Mouse (Mus musculus) lung, embryonic 15.5 days (tissue): ENCODE results near the gene Ckb. TPM values are rescaled to one million over a fixed set of nuclear protein-coding genes. Genes with fewer than 3 reads are reported as not detected.
"Not testable (repeated sequence)": the region's sequence is repeated elsewhere in the genome, so short reads cannot be mapped to it uniquely, and the experiment has no call there.

ENCODE experiments used
- ATAC-seq: fragments of 200-750 bp; cut with Nextera tagmentation; 2 replicates; pipeline ENCODE4 v1.8.0; 2017; ENCODE audit warnings: moderate number of reproducible peaks, borderline replicate concordance; ENCODE audit not compliant: low FRiP score, low TSS enrichment; ENCODE audit errors: extremely low read depth
- H3K27ac ChIP-seq: fragments of 300-500 bp; sonication (generic); 2 replicates; pipeline ENCODE4 v1.5.1; 2015; ENCODE audit warnings: moderate library complexity, mild to moderate bottlenecking, inconsistent platforms
- H3K27me3 ChIP-seq: fragments of 300-500 bp; sonication (generic); 2 replicates; pipeline ENCODE4 v1.6.1; 2015; ENCODE audit warnings: inconsistent platforms
- H3K36me3 ChIP-seq: fragments of 300-500 bp; sonication (generic); 2 replicates; pipeline ENCODE4 v1.6.1; 2015; ENCODE audit warnings: inconsistent platforms
- H3K4me1 ChIP-seq: fragments of 300-500 bp; sonication (generic); 2 replicates; pipeline ENCODE4 v1.6.1; 2015; ENCODE audit warnings: inconsistent platforms
- H3K4me2 ChIP-seq: fragments of 300-500 bp; sonication (generic); 2 replicates; pipeline ENCODE4 v1.6.1; 2015; ENCODE audit warnings: inconsistent platforms, mild to moderate bottlenecking, moderate library complexity
- H3K4me3 ChIP-seq: fragments of 300-500 bp; sonication (generic); 2 replicates; pipeline ENCODE4 v1.5.1; 2015; ENCODE audit warnings: mild to moderate bottlenecking, inconsistent platforms
- H3K9ac ChIP-seq: fragments of 300-500 bp; sonication (generic); 2 replicates; pipeline ENCODE4 v1.6.1; 2015; ENCODE audit warnings: inconsistent platforms
- H3K9me3 ChIP-seq: fragments of 300-500 bp; sonication (generic); 2 replicates; pipeline ENCODE4 v1.6.1; 2016; ENCODE audit warnings: inconsistent platforms
- whole genome bisulfite sequencing: fragments of 180-500 bp; shearing (Covaris S2); methylation state at CpG from one replicate; pipeline ENCODE4 v1.1.7; 2015; 5-methylcytosine and 5-hydroxymethylcytosine counted together
- polyA plus RNA-seq: library from polyadenylated mRNA; unstranded; fragments of >200 nt; fragmentation: Nextera tagmentation; extraction: Ambion mirVana; gene quantifications from 2 replicates; pipeline ENCODE4 v1.2.1, GENCODE M21; 2015

Gene Ckb
- polyA plus RNA-seq = 252 and 268 TPM in 2 replicates

DNA sequence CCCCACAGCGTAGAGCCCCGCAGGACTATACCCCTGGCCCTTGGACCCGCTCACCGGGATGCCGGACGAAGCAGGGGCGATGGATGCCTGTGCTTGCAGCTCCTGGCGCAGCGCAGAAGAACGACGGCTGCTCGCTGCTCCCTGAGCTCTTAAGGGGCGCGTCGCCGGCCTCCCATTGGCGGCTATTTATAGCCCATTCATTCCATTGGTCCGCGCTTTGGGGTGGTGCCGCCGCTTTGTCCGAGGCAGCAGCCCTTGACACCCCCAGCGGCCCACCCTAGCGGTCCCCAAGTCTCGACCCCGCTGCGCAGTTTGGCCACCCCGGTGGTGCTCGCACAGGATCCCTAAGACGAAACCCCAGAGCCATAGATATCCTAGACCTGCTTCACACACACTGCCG, at the start of gene Ckb:
Ckb (minus strand) TSS at position 163 of the 400 bp plus-strand sequence.
- 0 out of 2 replicates have a peak within 1 kb of the TSS, but pooled peaks have one; percentile 4 for H3K27ac ChIP-seq

DNA sequence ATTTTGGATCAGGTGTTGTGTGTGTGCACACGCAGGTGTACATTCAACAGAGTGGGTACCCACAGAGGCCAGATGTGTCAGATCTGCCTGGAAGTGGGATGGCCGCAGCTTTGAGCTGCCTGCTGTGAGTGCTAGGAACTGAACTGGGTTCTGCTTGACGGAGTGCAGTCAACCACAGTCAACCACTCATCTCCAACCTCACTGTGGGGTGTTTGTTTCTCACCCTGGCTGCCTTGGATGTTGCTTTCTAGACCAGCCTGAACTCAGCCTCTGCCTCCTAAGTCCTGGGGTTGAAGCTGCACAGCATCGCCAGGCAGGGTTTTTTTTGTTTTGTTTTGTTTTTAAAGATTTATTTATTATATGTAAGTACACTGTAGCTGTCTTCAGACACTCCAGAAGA, 48.1 kb upstream of the Ckb start:
- ATAC-seq = no peak
- Histone ChIP-seq H3K27me3 (no peaks in the 10 kb centered on the region), H3K27ac (no peak overlapping the region), H3K9ac (no peak overlapping the region), H3K9me3 (no peaks in the 10 kb centered on the region), H3K4me3 (no peak overlapping the region), H3K36me3 (peaks cover 17% of the 10 kb centered on the region; the same call in 1 of the 2 replicates), H3K4me1 (no peaks in the 10 kb centered on the region), H3K4me2 (no peak overlapping the region)
- 86% methylated on average over 4 of the region's 4 CpGs for WGBS

More for the DNA sequence above, at the start of gene Ckb:
- ATAC-seq = peak; percentile 48; the same call in 1 of the 2 replicates
- H3K4me2 ChIP-seq = peak within 1 kb of the TSS; percentile 98
- peak within 1 kb of the TSS; percentile 53 for H3K4me3 ChIP-seq
- peaks cover 53% of the 10 kb centered on the region for H3K4me1 ChIP-seq
- H3K27me3 ChIP-seq = peaks cover 48% of the 10 kb centered on the region
- under 1% methylated on average over 31 of the region's 31 CpGs for WGBS
- H3K9me3 ChIP-seq = no peaks in the 10 kb centered on the region
- no peaks in the 10 kb centered on the region for H3K36me3 ChIP-seq
- peak within 1 kb of the TSS; percentile 43 for H3K9ac ChIP-seq

DNA sequence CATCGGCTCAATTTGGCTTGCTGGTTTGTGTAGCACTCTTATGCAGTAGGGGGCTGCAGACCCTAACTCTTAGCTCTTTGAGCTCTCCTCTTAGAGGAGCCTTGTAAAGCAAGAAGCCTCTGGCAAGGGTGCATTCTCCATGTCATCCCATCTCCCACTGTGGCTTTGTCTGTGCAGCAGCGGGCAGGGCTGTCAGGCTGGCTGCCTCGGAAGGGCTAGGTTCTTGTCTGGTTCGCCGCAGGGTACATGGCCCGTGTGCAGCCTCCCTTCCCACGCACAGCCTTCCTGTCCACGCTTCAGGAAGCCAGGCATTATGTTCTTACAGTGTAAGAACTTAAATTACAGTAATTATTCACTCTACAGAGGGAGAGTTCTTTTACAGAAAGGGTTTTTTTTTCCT, 46.5 kb upstream of the Ckb start:
- H3K4me2 ChIP-seq = no peak overlapping the region
- 63% methylated on average over 8 of the region's 8 CpGs for WGBS
- ATAC-seq = no peak

DNA sequence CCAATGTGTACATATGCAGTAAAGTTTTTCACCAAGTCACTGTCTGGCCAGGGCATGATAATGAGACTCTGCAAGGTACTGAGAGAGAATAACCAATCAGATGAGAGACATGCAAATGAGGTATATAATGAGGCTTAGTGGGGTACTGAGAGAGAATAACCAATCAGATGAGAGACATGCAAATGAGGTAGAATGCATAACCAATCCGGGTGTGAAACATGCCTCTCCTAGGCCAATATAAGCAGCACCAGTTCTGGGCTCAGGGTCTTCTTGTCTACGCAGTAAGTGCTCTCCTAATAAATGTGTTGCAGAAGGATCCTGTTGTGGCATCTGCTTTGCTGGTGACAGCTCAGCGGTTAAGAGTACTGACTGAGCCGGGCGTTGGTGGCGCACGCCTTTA, 44.4 kb upstream of the Ckb start:
- 94% methylated on average over 7 of the region's 7 CpGs for WGBS
- peaks cover 6% of the 10 kb centered on the region; the same call in 1 of the 2 replicates for H3K36me3 ChIP-seq
- ATAC-seq = no peak
- H3K4me3 ChIP-seq = no peak overlapping the region
- H3K27me3 ChIP-seq = no peaks in the 10 kb centered on the region
- H3K27ac ChIP-seq = no peak overlapping the region
- no peaks in the 10 kb centered on the region for H3K9me3 ChIP-seq
- H3K4me2 ChIP-seq = no peak overlapping the region
- peaks cover 19% of the 10 kb centered on the region for H3K4me1 ChIP-seq
- H3K9ac ChIP-seq = no peak overlapping the region

More for the DNA sequence above, 46.5 kb upstream of the Ckb start:
- no peak overlapping the region for H3K9ac ChIP-seq
- H3K4me1 ChIP-seq = peaks cover 13% of the 10 kb centered on the region
- H3K9me3 ChIP-seq = no peaks in the 10 kb centered on the region
- no peak overlapping the region for H3K4me3 ChIP-seq
- no peak overlapping the region for H3K27ac ChIP-seq
- H3K27me3 ChIP-seq = no peaks in the 10 kb centered on the region
- peaks cover 9% of the 10 kb centered on the region; the same call in 1 of the 2 replicates for H3K36me3 ChIP-seq

DNA sequence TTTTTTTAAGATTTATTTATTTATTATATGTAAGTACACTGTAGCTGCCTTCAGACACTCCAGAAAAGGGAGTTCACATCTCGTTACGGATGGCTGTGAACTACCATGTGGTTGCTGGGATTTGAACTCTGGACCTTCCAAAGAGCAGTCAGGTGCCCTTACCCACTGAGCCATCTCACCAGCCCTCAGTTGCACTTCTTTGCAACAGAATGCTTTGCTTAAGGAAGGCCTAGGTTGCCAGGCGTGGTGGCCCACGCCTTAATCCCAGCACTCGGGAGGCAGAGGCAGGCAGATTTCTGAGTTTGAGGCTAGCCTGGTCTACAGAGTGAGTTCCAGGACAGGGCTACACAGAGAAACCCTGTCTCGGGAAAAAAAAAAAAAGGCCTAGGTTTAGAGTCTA, 41.7 kb upstream of the Ckb start:
- ATAC-seq = not testable (repeated sequence)
- H3K36me3 ChIP-seq = peaks cover 29% of the 10 kb centered on the region

DNA sequence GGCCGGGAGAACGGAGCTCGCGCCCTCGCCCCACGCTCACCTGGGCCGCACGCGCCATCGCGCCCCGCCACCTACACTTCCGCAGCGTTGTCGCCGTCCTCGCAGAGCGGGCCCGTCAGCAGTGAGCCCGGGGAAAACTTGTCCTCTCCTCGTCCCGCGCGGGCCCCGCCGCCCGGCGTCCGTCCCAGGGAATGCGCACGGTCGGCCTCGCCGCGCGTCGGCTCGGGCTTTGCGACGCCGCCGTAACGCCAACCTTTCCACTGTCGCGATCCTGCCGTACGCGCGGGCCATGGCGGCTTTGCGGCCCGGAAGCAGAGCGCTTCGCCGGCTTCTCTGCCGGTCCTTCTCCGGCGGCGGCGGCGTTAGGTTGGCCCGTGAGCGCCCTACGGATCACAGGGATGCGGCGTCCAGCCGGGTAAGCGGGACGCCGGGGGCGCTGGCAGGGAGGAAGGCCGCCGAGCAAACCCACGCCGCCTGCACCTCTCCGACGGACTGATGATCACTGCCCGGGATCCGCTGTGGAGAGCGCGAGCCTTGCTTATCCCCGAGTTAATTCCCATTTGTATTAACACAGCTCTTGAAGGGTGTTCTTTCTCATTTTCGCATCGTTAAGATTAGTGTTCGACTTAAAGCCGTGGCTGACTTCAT, 41.0 kb upstream of the Ckb start, which contains the start of the genes Bag5 and Apopt1:
Bag5 (minus strand) TSS at position 254 of the 648 bp plus-strand sequence.
Apopt1 (plus strand) TSS at position 258 of the 648 bp plus-strand sequence.
- Histone ChIP-seq H3K27me3 (no peaks in the 10 kb centered on the region), H3K4me2 (peak within 1 kb of the TSS; percentile 65), H3K9ac (peak within 1 kb of the TSS; percentile 93), H3K36me3 (peaks cover 33% of the 10 kb centered on the region), H3K4me1 (peaks cover 25% of the 10 kb centered on the region), H3K4me3 (peak within 1 kb of the TSS; percentile 91), H3K27ac (peak within 1 kb of the TSS; percentile 75), H3K9me3 (no peaks in the 10 kb centered on the region)
- under 1% methylated on average over 85 of the region's 86 CpGs for WGBS
- ATAC-seq = peak; percentile 94

More for the DNA sequence above, 41.7 kb upstream of the Ckb start:
- H3K27me3 ChIP-seq, H3K9me3 ChIP-seq, H3K27ac ChIP-seq: not testable (repeated sequence)
- peak overlapping the region; percentile 93 for H3K9ac ChIP-seq
- WGBS = 70% methylated on average over 6 of the region's 6 CpGs
- H3K4me3 ChIP-seq = peak overlapping the region; percentile 91
- peak overlapping the region; percentile 65 for H3K4me2 ChIP-seq
- peaks cover 25% of the 10 kb centered on the region for H3K4me1 ChIP-seq

DNA sequence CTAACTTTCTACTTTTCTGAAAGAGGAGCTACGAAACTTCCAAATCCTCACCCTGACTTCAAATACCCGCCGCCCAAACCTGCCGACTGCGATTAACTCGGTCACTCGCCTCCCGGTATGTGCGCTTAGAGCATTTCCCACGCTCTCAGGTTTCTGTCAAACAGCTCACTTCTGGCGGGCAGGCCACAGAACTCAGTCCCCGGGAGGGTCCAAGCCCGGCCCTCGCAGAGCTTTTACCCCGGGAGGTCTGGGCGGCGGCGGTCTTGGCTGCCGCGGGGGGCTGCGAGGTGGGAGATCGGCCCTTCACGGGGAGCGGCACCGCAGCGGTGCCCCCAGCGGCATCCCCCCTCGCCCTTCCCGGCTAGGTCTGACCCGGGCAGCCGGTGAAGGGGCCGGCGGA, 40.3 kb upstream of the Ckb start:
- peaks cover 39% of the 10 kb centered on the region for H3K36me3 ChIP-seq
- no peaks in the 10 kb centered on the region for H3K27me3 ChIP-seq
- peak overlapping the region; percentile 91 for H3K4me3 ChIP-seq
- peak overlapping the region; percentile 65 for H3K4me2 ChIP-seq
- H3K9ac ChIP-seq = peak overlapping the region; percentile 93
- H3K27ac ChIP-seq = peak overlapping the region; percentile 75
- peak; percentile 23 for ATAC-seq
- peaks cover 28% of the 10 kb centered on the region for H3K4me1 ChIP-seq
- WGBS = 2% methylated on average over 33 of the region's 33 CpGs
- H3K9me3 ChIP-seq = no peaks in the 10 kb centered on the region

DNA sequence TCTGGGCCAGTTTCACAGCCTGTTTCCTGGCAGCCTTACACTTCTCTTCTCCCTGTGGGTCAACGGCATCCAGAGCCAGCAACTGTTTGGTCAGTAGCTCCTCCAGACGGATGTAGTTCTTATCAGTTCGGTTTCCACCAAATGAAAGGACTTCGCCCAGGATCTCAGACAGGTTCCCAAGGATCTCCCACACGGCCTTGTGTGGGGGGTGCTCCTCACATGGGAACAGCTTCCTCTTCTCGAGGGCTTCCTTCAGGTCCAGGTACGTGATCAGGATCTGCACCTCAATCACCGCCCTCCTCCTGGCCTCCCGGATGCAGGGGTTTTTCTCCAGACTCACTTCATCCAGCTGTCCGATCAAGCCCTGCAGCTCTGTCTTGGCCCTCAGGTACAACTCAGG, 38.0 kb upstream of the Ckb start:
- Histone ChIP-seq H3K4me1 (peaks cover 38% of the 10 kb centered on the region), H3K27ac (no peak overlapping the region), H3K9ac (no peak overlapping the region), H3K4me2 (no peak overlapping the region), H3K36me3 (peaks cover 38% of the 10 kb centered on the region), H3K4me3 (no peak overlapping the region), H3K27me3 (no peaks in the 10 kb centered on the region), H3K9me3 (no peaks in the 10 kb centered on the region)
- ATAC-seq = no peak
- WGBS = 86% methylated on average over 10 of the region's 10 CpGs

DNA sequence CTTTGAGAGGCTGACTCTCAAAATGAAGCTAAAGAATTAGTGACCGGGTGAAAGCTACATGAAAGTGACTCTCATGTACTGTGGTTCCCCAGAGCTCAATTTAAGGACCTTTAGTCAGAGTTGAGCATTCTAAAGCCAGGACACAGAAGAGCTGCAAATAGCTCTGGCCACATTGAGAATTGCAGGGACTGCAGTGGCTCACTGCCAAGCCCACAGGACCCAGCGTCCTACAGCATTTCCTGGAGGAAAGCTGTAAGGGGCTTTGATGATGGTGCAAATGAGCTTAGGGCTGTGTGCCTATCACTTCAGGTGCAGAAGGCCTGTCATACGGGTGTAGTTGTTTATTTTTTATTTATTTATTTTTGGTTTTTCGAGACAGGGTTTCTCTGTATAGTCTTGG, 36.0 kb upstream of the Ckb start:
- 62% methylated on average over 4 of the region's 4 CpGs for WGBS
- Histone ChIP-seq H3K4me2 (no peak overlapping the region), H3K4me1 (peaks cover 31% of the 10 kb centered on the region)

DNA sequence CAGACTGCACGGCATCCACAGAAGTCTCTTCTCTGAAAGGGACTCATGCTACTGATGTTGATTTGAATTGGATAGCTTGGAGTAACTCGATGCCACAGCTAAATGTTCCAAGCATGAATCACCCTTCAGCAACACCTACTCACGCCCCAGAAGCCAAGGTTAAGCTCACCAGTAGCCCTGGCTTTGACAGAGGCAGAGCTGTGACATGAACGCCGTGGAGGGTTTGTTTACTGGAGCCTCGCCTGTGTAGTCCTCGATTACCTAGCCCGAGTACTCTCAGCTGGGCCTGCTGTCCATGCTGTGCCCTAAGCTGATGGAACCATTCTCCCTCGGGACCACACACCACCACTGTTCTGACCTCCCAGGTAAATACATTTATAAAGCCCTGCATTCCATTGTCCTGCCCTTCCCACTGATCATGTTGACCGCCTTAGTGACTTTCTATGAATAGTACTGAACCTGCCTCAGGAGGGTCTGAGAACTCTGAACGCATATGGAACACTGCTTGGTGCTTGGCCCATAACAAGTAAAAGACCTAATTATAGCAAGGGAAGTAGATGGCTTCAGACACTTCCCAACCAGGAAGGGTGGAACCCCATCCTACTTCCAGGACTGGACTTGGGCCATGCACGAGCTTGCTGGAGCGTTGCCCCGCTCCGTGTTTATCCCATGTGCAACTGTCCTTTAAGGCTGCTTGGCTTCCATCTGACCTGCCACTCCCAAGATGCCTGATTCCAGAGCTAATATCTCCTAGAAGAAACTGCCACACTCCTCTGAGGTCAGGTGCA, 33.2 kb upstream of the Ckb start:
- WGBS = 32% methylated on average over 15 of the region's 15 CpGs
- ATAC-seq = peak; percentile 53; the same call in 1 of the 2 replicates
- Histone ChIP-seq H3K27me3 (no peaks in the 10 kb centered on the region), H3K9me3 (no peaks in the 10 kb centered on the region), H3K4me1 (peaks cover 20% of the 10 kb centered on the region), H3K9ac (no peak overlapping the region), H3K27ac (peak overlapping the region; percentile 69), H3K4me2 (no peak overlapping the region), H3K36me3 (peaks cover 28% of the 10 kb centered on the region), H3K4me3 (no peak overlapping the region)

More for the DNA sequence above, 36.0 kb upstream of the Ckb start:
- no peak overlapping the region for H3K4me3 ChIP-seq
- peaks cover 38% of the 10 kb centered on the region for H3K36me3 ChIP-seq
- no peak for ATAC-seq
- no peaks in the 10 kb centered on the region for H3K9me3 ChIP-seq
- H3K27me3 ChIP-seq = no peaks in the 10 kb centered on the region
- no peak overlapping the region for H3K9ac ChIP-seq
- no peak overlapping the region for H3K27ac ChIP-seq

DNA sequence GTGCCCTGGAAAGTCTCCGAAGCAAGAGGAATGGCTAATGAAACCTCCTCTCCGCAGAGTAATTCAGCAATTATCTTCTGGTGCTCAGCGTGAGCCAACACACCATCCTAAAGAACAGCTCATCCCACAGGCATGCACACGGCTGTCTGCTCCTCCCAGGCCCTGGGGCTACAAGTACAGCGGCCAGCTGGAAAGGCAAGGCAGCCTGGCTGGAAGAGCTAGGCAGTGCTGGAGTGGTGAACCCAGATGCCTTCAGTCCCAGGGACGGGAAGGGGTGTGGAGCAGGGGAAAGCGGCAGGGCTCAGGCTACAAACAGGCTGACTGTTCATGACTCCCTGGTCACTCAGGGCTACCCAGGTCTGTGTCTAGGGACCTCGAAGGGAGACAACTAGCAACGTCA, 32.5 kb upstream of the Ckb start:
- Histone ChIP-seq H3K36me3 (peaks cover 20% of the 10 kb centered on the region), H3K4me3 (no peak overlapping the region), H3K27me3 (no peaks in the 10 kb centered on the region), H3K9me3 (no peaks in the 10 kb centered on the region), H3K27ac (peak overlapping the region; percentile 69), H3K4me1 (peaks cover 20% of the 10 kb centered on the region), H3K4me2 (no peak overlapping the region), H3K9ac (no peak overlapping the region)
- ATAC-seq = peak; percentile 39; the same call in 1 of the 2 replicates
- WGBS = 42% methylated on average over 9 of the region's 9 CpGs

DNA sequence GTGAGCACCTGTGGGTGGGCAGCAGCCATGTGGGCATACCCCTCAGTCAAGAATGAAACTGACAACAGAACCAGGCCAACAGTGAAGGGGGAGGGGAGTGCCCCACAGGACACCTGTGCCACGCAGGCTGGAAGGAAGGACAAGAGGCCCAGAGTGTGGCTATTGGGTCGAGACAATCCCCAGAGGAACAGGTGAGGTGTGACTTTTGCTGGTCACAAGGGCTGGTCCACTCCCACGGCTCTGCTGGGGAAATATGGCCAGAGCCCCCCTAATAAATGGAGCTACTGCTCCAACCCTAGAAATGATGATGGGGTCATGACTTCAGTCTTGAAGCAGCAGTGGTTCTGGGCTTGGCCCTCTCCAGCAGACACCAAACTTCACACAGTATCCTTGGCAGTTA, 31.2 kb upstream of the Ckb start:
- Histone ChIP-seq H3K9ac (no peak overlapping the region), H3K4me1 (peaks cover 20% of the 10 kb centered on the region), H3K36me3 (peaks cover 10% of the 10 kb centered on the region; the same call in 1 of the 2 replicates), H3K9me3 (no peaks in the 10 kb centered on the region), H3K4me2 (no peak overlapping the region), H3K27ac (no peak overlapping the region), H3K27me3 (no peaks in the 10 kb centered on the region), H3K4me3 (no peak overlapping the region)
- WGBS = 60% methylated on average over 3 of the region's 3 CpGs
- ATAC-seq = no peak
